Mouse (Mus musculus): ENCODE results near the gene Vmn1r219.
"Not testable (repeated sequence)": the region's sequence is repeated elsewhere in the genome, so short reads cannot be mapped to it uniquely, and the experiment has no call there.

Vmn1r219 gene

GRCm38 (mm10) chr13:23159012-23159411, at the start of gene Vmn1r219:
Gene Vmn1r219, plus strand, starts transcription at chr13:23159312.
- DNase-seq (ENCODE audit: low spot score in 2 of 2): no peak

- not testable (repeated sequence) for DNase-seq (ENCODE audit: low spot score in 2 of 2)
These were observed 41.0 kb upstream of the Vmn1r219 start, which contains the start of gene Vmn1r217 for GRCm38 (mm10) chr13:23118126-23118525. Gene Vmn1r217, minus strand, starts transcription at chr13:23118226.

GRCm38 (mm10) chr13:23120611-23121010, 38.5 kb upstream of the Vmn1r219 start:
- DNase-seq (ENCODE audit: low spot score in 2 of 2): no peak

GRCm38 (mm10) chr13:23133099-23133498, 26.0 kb upstream of the Vmn1r219 start, which contains the start of gene Vmn1r218:
Gene Vmn1r218, plus strand, starts transcription at chr13:23133155.
- no peak for DNase-seq (ENCODE audit: low spot score in 2 of 2)

GRCm38 (mm10) chr13:23133501-23133900, 25.6 kb upstream of the Vmn1r219 start:
- DNase-seq (ENCODE audit: low spot score in 2 of 2): no peak

GRCm38 (mm10) chr13:23138880-23139279, 20.2 kb upstream of the Vmn1r219 start:
- no peak for DNase-seq (ENCODE audit: low spot score in 2 of 2)

GRCm38 (mm10) chr13:23157848-23158247, 1.3 kb upstream of the Vmn1r219 start:
- DNase-seq (ENCODE audit: low spot score in 2 of 2): no peak

GRCm38 (mm10) chr13:23166471-23166870, 7.4 kb downstream of the Vmn1r219 start:
- not testable (repeated sequence) for DNase-seq (ENCODE audit: low spot score in 2 of 2)

GRCm38 (mm10) chr13:23187875-23188274, 28.8 kb downstream of the Vmn1r219 start, which contains the start of gene Vmn1r220:
Gene Vmn1r220, minus strand, starts transcription at chr13:23187975.
- DNase-seq (ENCODE audit: low spot score in 2 of 2): no peak

GRCm38 (mm10) chr13:23203885-23204284, 44.8 kb downstream of the Vmn1r219 start:
- DNase-seq (ENCODE audit: low spot score in 2 of 2): not testable (repeated sequence)

GRCm38 (mm10) chr13:23213827-23214226, 54.7 kb downstream of the Vmn1r219 start, which contains the start of gene Vmn1r221:
Gene Vmn1r221, plus strand, starts transcription at chr13:23214127.
- not testable (repeated sequence) for DNase-seq (ENCODE audit: low spot score in 2 of 2)

All from thymus, postnatal 10 days (tissue).